Mouse (Mus musculus) intestine, embryonic 14.5 days (tissue): ENCODE data around the gene Tgm5. TPM values are rescaled to one million over a fixed set of nuclear protein-coding genes. Genes with fewer than 3 reads are reported as not detected.
"Not testable (repeated sequence)": the region's sequence is repeated elsewhere in the genome, so short reads cannot be mapped to it uniquely, and the experiment has no call there.

Source experiments
- ATAC-seq: fragments of 200-750 bp; cut with Nextera tagmentation; replicated peaks from 2 replicates; pipeline ENCODE4 v1.8.0; 2017; ENCODE audit warnings: low read depth, moderate number of reproducible peaks, moderate TSS enrichment, moderate library complexity; ENCODE audit not compliant: low FRiP score, low TSS enrichment
- DNase-seq: peaks from one replicate; pipeline ENCODE4 v3.0.0-alpha.2; 2018; ENCODE audit warnings: low spot score
- H3K27ac ChIP-seq: fragments of 300-500 bp; sonication (generic); 2 replicates; pipeline ENCODE4 v1.5.1; 2014; ENCODE audit warnings: low read depth, mild to moderate bottlenecking, control low read depth
- H3K27me3 ChIP-seq: fragments of 300-500 bp; sonication (generic); replicated peaks from 2 replicates; pipeline ENCODE4 v1.6.1; 2014; ENCODE audit warnings: low read length, control low read depth; ENCODE audit not compliant: control insufficient read depth, insufficient read depth
- H3K36me3 ChIP-seq: fragments of 300-500 bp; sonication (generic); 2 replicates; pipeline ENCODE4 v1.6.1; 2014; ENCODE audit warnings: low read length, control low read depth; ENCODE audit not compliant: control insufficient read depth, insufficient read depth
- H3K4me1 ChIP-seq: fragments of 300-500 bp; sonication (generic); replicated peaks from 2 replicates; pipeline ENCODE4 v1.6.1; 2014; ENCODE audit warnings: low read length, control low read depth, mixed read lengths; ENCODE audit not compliant: control insufficient read depth, insufficient read depth
- H3K4me2 ChIP-seq: fragments of 300-500 bp; sonication (generic); 2 replicates; pipeline ENCODE4 v1.6.1; 2014; ENCODE audit warnings: low read length
- H3K4me3 ChIP-seq: fragments of 300-500 bp; sonication (generic); 2 replicates; pipeline ENCODE4 v1.5.1; 2014; ENCODE audit warnings: low read depth, low read length, control low read depth, mixed read lengths
- H3K9ac ChIP-seq: fragments of 300-500 bp; sonication (generic); 2 replicates; pipeline ENCODE4 v1.6.1; 2014; ENCODE audit warnings: mild to moderate bottlenecking, low read length
- H3K9me3 ChIP-seq: fragments of 300-500 bp; sonication (generic); 2 replicates; pipeline ENCODE4 v1.6.1; 2016; ENCODE audit warnings: low read length, control low read depth; ENCODE audit not compliant: control insufficient read depth
- WGBS: fragments of 180-500 bp; shearing (Covaris S2); extraction: QIAGEN DNeasy Blood & Tissue Kit; methylation state at CpG from one replicate; pipeline ENCODE4 v1.1.7; 2014; 5-methylcytosine and 5-hydroxymethylcytosine counted together
- polyA plus RNA-seq: library from polyadenylated mRNA; unstranded; fragments of >200 nt; fragmentation: Nextera tagmentation; extraction: Ambion mirVana; gene quantifications from 2 replicates; pipeline ENCODE4 v1.2.1, GENCODE M21; 2014

Tgm5 gene
- polyA plus RNA-seq, 1 experiment from 2014 or later: 0.11 TPM

DNA sequence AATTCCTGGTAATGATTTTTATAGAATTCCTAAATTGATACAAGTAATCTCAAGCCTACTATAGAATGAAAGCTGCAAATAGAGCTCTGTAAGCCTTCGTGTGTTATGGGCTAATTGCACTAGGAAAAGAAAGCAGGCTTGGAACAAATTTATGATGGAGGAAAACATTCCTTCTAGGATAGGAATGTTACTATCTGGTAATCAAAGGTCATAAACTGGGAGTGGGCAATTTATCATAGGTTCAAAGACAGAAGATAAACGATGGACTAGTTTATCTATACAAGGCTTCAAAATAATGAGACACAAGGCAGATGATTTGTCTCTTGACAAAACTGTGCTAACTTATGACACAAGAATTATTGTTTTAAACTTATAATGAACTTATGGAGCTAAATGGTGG is 24.3 kb downstream of the Tgm5 start:
- Histone ChIP-seq H3K36me3 (no peaks in the 10 kb centered on the region), H3K9ac (no peak overlapping the region), H3K4me1 (no peaks in the 10 kb centered on the region), H3K27ac (no peak overlapping the region), H3K4me3 (no peak overlapping the region), H3K9me3 (no peaks in the 10 kb centered on the region), H3K27me3 (no peaks in the 10 kb centered on the region), H3K4me2 (no peak overlapping the region)
- DNase-seq: no peak
- no peak for ATAC-seq
- WGBS: 31% methylated on average over 2 of the region's 2 CpGs

DNA sequence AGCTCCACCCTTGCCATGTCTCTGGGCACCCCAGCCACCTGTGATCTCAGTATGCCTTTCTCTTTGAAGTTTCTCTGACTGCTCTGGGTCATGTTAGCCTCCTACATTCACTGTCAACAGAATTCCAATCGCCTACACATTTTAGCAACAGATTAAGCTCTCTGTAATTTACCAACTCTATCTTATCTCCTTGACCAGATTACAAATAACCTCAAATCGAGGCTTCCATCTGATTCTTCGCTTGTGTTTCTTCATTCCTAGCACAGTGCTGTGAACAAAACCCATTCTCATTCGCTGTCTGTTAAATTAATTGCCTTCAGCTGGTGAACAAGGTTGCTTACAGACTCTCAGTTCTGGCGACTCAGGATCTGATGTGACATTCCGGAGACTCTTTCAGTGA is 27.6 kb downstream of the Tgm5 start:
- Histone ChIP-seq H3K27me3 (no peaks in the 10 kb centered on the region), H3K4me1 (no peaks in the 10 kb centered on the region), H3K9ac (no peak overlapping the region), H3K9me3 (no peaks in the 10 kb centered on the region), H3K4me3 (no peak overlapping the region), H3K36me3 (no peaks in the 10 kb centered on the region), H3K27ac (no peak overlapping the region), H3K4me2 (no peak overlapping the region)
- 51% methylated on average over 6 of the region's 6 CpGs for WGBS
- no peak for ATAC-seq
- DNase-seq: no peak

DNA sequence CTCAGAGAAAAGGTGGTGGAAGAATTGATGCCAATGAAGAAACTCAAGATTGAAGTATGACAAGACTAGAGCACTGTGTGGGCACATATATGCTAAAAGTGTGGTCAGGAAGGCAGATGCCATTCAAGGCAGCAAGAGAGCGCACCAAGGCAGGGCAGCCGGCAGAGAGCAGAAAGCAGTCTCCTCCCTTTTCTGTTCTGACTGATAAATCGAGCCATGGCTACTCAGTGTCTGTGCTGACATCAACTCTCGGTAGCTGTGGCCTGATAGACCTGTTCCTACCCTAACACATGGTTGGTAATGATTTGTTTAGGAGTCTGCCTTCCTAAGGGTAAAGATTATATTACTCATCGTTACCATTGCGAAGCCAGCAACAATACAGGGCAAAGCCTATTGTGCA is 29.7 kb downstream of the Tgm5 start:
- H3K27ac ChIP-seq: no peak overlapping the region
- H3K4me3 ChIP-seq: no peak overlapping the region
- no peaks in the 10 kb centered on the region for H3K4me1 ChIP-seq
- no peak for ATAC-seq
- H3K4me2 ChIP-seq: no peak overlapping the region
- H3K9me3 ChIP-seq: no peaks in the 10 kb centered on the region
- H3K9ac ChIP-seq: no peak overlapping the region
- no peaks in the 10 kb centered on the region for H3K27me3 ChIP-seq
- no peaks in the 10 kb centered on the region for H3K36me3 ChIP-seq
- 85% methylated on average over 6 of the region's 6 CpGs for WGBS
- DNase-seq: no peak

DNA sequence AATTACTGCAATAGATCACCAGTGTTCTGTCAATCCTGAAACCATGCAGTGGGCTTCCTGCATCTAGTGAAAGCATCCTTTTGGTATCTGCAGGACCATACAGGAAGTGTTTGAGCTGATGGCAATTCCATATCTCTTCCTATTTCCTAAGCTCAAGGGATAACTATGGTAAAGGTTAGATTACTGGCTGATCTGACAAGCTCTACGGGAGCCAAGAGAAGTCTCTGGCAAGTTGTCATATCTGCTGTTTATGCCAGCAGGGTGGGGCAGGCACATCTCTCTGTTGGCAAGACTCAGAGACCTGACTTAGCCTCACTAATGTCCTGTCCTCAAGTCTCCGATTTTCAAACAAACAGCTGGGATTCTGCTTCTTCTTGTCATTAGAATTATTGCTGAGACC is 31.6 kb downstream of the Tgm5 start:
- H3K4me1 ChIP-seq: no peaks in the 10 kb centered on the region
- H3K36me3 ChIP-seq: no peaks in the 10 kb centered on the region
- DNase-seq (no peak), ATAC-seq (no peak)
- H3K4me3 ChIP-seq: no peak overlapping the region
- H3K4me2 ChIP-seq: no peak overlapping the region
- no peaks in the 10 kb centered on the region for H3K9me3 ChIP-seq
- no peak overlapping the region for H3K27ac ChIP-seq
- H3K27me3 ChIP-seq: no peaks in the 10 kb centered on the region
- 73% methylated on average over 2 of the region's 2 CpGs for WGBS
- no peak overlapping the region for H3K9ac ChIP-seq

DNA sequence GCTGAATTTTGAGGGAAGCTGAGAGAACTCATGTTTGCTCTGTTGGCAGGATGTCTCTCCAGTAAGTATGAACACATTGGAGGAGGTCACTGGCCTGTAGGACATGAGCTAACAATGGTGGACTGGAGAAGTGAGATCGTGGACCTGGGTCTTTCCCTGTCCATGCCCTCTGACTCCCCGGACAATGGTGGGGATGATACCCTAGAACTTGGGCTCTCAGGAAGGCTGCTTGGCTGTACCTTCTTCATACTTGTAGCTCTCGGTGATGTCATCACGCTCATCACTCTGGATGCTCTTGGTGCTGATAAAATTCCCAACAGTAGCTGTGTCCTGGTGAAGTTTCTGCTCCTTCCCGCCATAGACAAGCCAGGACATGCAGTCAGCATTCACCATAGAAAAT is 33.5 kb downstream of the Tgm5 start:
- no peaks in the 10 kb centered on the region for H3K9me3 ChIP-seq
- H3K27me3 ChIP-seq: no peaks in the 10 kb centered on the region
- no peak overlapping the region for H3K4me3 ChIP-seq
- ATAC-seq (no peak), DNase-seq (no peak)
- no peak overlapping the region for H3K27ac ChIP-seq
- H3K36me3 ChIP-seq: no peaks in the 10 kb centered on the region
- WGBS: 92% methylated on average over 5 of the region's 5 CpGs
- H3K4me1 ChIP-seq: no peaks in the 10 kb centered on the region
- H3K9ac ChIP-seq: no peak overlapping the region
- no peak overlapping the region for H3K4me2 ChIP-seq

DNA sequence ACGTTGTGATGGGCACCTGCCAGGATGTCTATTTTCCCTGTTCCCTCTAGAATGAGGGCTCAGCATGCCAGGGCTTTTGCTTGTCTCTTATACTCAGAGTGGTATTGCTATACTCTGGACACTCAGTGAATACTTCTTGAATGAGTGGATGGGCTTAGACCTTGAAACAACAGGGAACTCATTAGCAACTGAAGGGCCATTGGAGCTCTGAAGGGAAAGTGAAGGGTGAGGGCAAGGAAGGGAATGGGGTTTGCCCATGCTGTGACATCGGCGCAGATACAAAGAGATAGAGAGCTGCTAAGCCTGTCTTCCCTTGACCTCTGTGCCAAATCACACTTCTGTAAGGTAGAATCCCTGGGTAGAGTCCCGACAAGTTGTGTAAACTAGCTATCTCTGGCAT is 40.0 kb downstream of the Tgm5 start:
- Histone ChIP-seq H3K27ac (no peak overlapping the region), H3K9me3 (no peaks in the 10 kb centered on the region), H3K9ac (no peak overlapping the region), H3K4me2 (no peak overlapping the region), H3K27me3 (no peaks in the 10 kb centered on the region), H3K36me3 (no peaks in the 10 kb centered on the region), H3K4me3 (no peak overlapping the region), H3K4me1 (no peaks in the 10 kb centered on the region)
- 81% methylated on average over 4 of the region's 4 CpGs for WGBS
- ATAC-seq (no peak), DNase-seq (no peak)

DNA sequence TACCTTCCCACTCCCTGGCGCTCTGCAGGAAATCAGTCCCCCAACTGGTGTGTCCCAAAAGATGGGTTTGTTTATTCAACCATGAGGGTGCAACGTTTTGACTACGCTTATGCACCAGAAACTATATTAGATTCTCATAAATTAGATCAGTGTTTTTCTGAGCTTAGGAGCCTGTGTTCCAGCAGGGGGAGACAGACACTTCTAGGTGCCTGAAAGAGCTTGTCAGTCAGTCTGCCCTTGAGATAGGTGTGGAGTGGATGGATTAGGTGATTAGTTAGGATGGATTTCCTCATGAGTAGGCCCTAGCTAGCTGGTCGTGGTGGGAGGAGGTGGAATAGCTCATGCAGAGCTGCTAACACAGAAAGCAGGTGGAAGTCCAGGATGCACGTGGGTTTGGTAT is 44.5 kb downstream of the Tgm5 start:
- no peak overlapping the region for H3K27ac ChIP-seq
- no peak overlapping the region for H3K4me3 ChIP-seq
- no peak for ATAC-seq
- H3K9ac ChIP-seq: no peak overlapping the region
- WGBS: 49% methylated on average over 5 of the region's 5 CpGs
- DNase-seq: no peak
- no peaks in the 10 kb centered on the region for H3K36me3 ChIP-seq
- no peak overlapping the region for H3K4me2 ChIP-seq
- no peaks in the 10 kb centered on the region for H3K27me3 ChIP-seq
- H3K4me1 ChIP-seq: no peaks in the 10 kb centered on the region
- no peaks in the 10 kb centered on the region for H3K9me3 ChIP-seq

DNA sequence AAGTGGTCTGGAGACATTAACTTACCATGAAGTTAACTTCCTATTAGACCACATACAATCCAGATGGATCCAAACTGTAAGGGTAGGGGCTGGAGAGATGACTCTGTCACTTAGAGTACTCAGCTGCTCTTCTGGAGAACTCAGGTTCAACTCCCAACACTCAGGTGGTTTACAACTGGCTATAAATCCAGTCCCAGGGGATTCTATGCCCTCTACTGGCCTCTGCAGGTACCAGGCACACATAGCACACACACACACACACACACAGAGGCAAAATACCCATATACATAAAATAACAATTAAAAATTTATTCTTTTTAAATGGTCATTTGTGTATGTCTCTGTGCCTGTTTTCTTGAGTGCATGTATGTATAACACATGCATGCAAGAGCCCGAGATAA is 46.3 kb downstream of the Tgm5 start:
- 98% methylated on average over 1 of the region's 1 CpGs for WGBS

DNA sequence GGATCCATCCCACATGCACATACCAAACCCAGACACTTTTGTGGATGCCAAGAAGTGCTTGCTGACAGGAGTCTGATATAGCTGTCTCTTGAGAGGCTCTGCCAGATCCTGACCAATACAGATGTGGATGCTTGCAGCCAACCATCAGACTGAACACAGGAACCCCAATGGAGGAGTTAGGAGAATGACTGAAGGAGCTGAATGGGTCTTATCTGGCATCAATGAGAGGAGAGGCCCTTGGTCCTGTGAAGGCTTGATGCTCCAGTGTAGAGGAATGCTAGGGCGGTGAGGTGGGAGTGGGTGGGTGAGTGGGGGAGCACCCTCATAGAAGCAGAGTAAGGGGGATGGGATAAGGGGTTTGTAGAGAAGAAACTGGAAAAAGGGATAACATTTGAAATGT is 46.8 kb downstream of the Tgm5 start:
- ATAC-seq, H3K4me2 ChIP-seq, H3K9ac ChIP-seq, H3K27ac ChIP-seq, H3K27me3 ChIP-seq, DNase-seq, H3K4me1 ChIP-seq, H3K9me3 ChIP-seq, H3K36me3 ChIP-seq, H3K4me3 ChIP-seq: not testable (repeated sequence)
- WGBS: 96% methylated on average over 1 of the region's 1 CpGs

More for the DNA sequence above, 46.3 kb downstream of the Tgm5 start:
- ATAC-seq: no peak
- H3K27me3 ChIP-seq: no peaks in the 10 kb centered on the region
- no peaks in the 10 kb centered on the region for H3K36me3 ChIP-seq
- no peak overlapping the region for H3K4me2 ChIP-seq
- H3K4me3 ChIP-seq: no peak overlapping the region
- no peaks in the 10 kb centered on the region for H3K9me3 ChIP-seq
- H3K4me1 ChIP-seq: no peaks in the 10 kb centered on the region
- H3K27ac ChIP-seq: no peak overlapping the region
- H3K9ac ChIP-seq: no peak overlapping the region
- DNase-seq: no peak
